Mouse (Mus musculus) neural tube, embryonic 15.5 days (tissue): Measurements from ENCODE around the gene Igf2bp1. TPM values are rescaled to one million over a fixed set of nuclear protein-coding genes. Genes with fewer than 3 reads are reported as not detected.

ENCODE experiments used
- ATAC-seq: fragments of 200-750 bp; cut with Nextera tagmentation; 2 replicates; pipeline ENCODE4 v1.8.0; 2017; ENCODE audit warnings: mild to moderate bottlenecking, moderate TSS enrichment, moderate library complexity; ENCODE audit not compliant: low FRiP score
- H3K27ac ChIP-seq: fragments of 300-500 bp; sonication (generic); replicated peaks from 2 replicates; pipeline ENCODE4 v1.5.1; 2015; ENCODE audit warnings: mild to moderate bottlenecking, inconsistent platforms
- H3K27me3 ChIP-seq: fragments of 300-500 bp; sonication (generic); replicated peaks from 2 replicates; pipeline ENCODE4 v1.6.1; 2015; ENCODE audit warnings: inconsistent platforms
- H3K36me3 ChIP-seq: fragments of 300-500 bp; sonication (generic); 2 replicates; pipeline ENCODE4 v1.6.1; 2015; ENCODE audit warnings: inconsistent platforms
- H3K4me1 ChIP-seq: fragments of 300-500 bp; sonication (generic); 2 replicates; pipeline ENCODE4 v1.6.1; 2015; ENCODE audit warnings: inconsistent platforms
- H3K4me2 ChIP-seq: fragments of 300-500 bp; sonication (generic); 2 replicates; pipeline ENCODE4 v1.6.1; 2015; ENCODE audit warnings: inconsistent platforms, mild to moderate bottlenecking, moderate library complexity
- H3K4me3 ChIP-seq: fragments of 300-500 bp; sonication (generic); replicated peaks from 2 replicates; pipeline ENCODE4 v1.5.1; 2015; ENCODE audit warnings: mild to moderate bottlenecking, inconsistent platforms
- H3K9ac ChIP-seq: fragments of 300-500 bp; sonication (generic); replicated peaks from 2 replicates; pipeline ENCODE4 v1.6.1; 2015; ENCODE audit warnings: mild to moderate bottlenecking, inconsistent platforms
- H3K9me3 ChIP-seq: fragments of 300-500 bp; sonication (generic); replicated peaks from 2 replicates; pipeline ENCODE4 v1.6.1; 2016; ENCODE audit warnings: inconsistent platforms
- WGBS: fragments of 180-500 bp; shearing (Covaris S2); methylation state at CpG from one replicate; pipeline ENCODE4 v1.1.7; 2015; ENCODE audit warnings: mixed read lengths; 5-methylcytosine and 5-hydroxymethylcytosine counted together
- polyA plus RNA-seq: library from polyadenylated mRNA; unstranded; fragments of >200 nt; fragmentation: Nextera tagmentation; extraction: Ambion mirVana; gene quantifications from 2 replicates; pipeline ENCODE4 v1.2.1, GENCODE M21; 2015

The Igf2bp1 gene
- polyA plus RNA-seq, 1 experiment from 2014 or later: 6.7 TPM

DNA sequence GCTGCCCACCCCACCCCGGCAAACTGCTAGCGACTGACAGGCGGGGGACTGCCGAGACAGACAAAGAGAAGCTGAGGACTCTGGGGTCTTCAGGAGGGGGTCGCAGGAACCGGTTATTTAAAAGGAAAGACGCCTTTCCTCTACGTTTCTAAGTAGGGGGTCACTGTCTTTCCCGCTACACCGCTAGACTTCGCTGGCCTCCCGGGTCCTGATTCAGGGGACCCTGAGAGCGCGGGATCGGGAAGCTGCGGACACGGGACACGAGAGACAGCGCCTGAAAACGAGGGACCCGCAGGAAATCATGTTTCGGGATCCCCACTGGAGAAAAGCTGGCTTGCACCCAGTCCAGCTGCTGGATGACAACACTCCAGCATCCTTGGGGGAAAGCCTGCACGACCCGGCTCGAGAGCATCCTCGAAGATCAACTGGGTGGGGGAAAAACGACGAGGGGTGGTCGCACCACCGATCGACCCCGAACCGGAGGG lies 669 bp upstream of the Igf2bp1 start:
- Histone ChIP-seq H3K9me3 (no peaks in the 10 kb centered on the region), H3K4me1 (peaks cover 54% of the 10 kb centered on the region), H3K27ac (peak overlapping the region; percentile 82), H3K27me3 (peaks cover 3% of the 10 kb centered on the region; the same call in 1 of the 2 replicates), H3K9ac (peak overlapping the region; percentile 63), H3K4me2 (peak overlapping the region; percentile 92), H3K4me3 (peak overlapping the region; percentile 55), H3K36me3 (no peaks in the 10 kb centered on the region)
- WGBS: under 1% methylated on average over 33 of the region's 33 CpGs
- peak; percentile 43; the same call in 1 of the 2 replicates for ATAC-seq

DNA sequence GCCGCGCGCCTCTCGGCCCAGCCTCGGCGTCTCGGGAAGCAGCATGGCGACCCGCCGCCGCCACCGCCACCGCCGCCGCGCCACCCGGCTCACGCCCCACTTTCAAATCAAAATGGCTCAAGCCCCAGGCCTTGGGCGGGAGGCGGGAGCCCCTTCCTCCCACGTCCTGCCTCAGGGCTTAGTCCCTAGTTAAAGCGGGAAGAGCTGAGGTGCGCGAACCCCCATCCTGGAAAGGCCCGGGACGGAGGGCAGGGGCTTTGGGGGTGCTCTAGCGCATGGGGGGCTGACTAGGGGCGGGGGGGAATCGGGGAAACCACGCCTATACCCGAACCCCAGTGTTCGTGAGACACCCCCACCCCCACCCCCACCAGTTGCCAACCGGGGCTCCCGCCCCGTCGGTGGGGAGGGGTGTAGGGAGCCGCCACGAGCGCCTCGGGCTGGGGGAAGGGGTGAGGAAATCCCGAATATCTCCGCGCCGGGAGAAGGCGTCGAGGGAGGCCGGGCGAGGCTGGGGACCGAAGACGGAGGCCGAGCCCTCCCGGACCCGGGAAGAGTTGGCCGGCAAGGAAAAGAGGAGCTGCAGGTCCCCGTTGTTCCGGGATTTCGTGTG lies 842 bp downstream of the Igf2bp1 start:
- Histone ChIP-seq H3K27me3 (no peaks in the 10 kb centered on the region), H3K4me2 (peak overlapping the region; percentile 92), H3K9me3 (no peaks in the 10 kb centered on the region), H3K9ac (peak overlapping the region; percentile 67), H3K27ac (peak overlapping the region; percentile 82), H3K4me3 (peak overlapping the region; percentile 55), H3K36me3 (no peaks in the 10 kb centered on the region), H3K4me1 (peaks cover 55% of the 10 kb centered on the region)
- peak; percentile 19; the same call in 1 of the 2 replicates for ATAC-seq
- WGBS: under 1% methylated on average over 30 of the region's 57 CpGs

DNA sequence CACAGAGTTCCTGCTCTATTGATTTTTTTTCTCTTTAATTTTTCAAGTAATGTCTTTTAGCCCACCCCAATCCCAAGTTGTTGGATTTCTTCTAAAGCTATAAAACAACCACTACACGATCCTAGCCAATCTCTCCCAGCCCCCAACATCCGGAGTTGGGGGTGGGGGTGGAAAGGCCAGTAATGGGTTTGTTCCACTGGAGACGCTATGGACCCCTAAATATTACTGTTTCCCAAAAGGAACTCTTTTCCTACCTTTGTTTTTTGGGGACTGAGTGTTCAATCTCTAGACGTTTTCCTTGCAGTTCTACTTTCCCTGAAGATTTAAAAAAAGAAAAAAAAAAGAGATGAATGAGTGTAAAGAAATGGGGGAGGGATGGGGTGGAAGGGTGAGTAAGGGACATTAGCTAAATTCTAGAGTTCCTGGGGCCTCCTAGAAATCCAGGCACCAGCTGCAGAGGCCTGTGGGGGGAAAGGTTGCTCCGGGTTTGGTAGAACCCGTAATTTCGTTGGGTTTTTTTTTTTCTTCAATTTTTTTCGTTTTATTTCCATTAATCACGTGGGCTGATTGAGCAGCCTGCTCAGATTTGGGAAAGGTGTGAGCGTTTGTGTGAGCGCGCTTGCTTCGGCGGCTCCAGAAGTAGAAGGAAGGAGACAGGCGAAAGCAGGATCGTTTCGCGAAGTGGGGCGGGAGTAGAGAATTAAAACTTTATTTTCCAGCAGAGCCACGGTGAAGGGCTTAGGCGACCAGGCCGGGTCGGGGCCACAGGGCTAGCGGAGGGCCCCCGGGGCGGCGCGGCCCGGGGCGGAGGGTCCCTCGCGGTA lies 1.6 kb downstream of the Igf2bp1 start:
- ATAC-seq: no peak
- H3K4me1 ChIP-seq: peaks cover 55% of the 10 kb centered on the region
- peak overlapping the region; percentile 67 for H3K9ac ChIP-seq
- peak overlapping the region; percentile 55 for H3K4me3 ChIP-seq
- H3K27ac ChIP-seq: peak overlapping the region; percentile 82
- H3K27me3 ChIP-seq: no peaks in the 10 kb centered on the region
- H3K4me2 ChIP-seq: peak overlapping the region; percentile 92
- no peaks in the 10 kb centered on the region for H3K36me3 ChIP-seq
- H3K9me3 ChIP-seq: no peaks in the 10 kb centered on the region
- WGBS: under 1% methylated on average over 29 of the region's 32 CpGs

DNA sequence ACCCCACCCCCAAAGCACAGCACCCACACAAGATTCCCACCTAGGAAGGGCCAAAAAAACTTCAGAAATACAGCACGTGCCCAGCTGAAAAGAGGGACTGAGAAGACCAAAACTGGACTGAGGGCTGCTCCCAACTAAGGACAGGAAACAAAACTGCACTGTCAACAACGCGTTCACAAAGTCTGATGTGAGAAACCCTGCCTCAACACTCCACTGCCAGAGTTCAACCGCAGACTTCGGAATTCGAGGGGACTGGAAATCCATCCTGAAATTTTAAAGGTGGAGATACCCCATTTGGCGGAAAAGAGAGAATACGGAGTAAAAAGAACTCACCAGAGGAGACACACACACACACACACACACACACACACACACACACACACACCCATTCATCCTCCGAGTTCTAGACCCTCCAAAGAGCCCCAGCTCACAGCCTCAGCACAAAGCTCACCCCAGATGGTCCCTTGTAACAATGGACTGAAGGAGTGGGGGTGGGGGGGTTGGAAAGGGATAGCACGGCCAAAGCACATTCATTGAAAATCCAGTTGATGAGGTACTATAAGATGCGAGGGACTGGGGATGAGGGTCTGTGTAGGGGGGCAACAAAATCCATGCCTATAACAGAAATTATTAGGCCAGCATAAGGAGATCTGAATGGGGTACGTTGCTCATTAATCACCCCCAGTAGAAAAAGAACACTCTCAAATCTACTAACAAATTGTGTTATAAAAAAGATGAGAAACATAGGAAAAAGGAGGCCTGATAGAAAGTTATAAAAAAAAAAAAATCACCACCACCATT lies 2.4 kb downstream of the Igf2bp1 start:
- peak overlapping the region; percentile 19 for H3K4me3 ChIP-seq
- peaks cover 55% of the 10 kb centered on the region for H3K4me1 ChIP-seq
- 3% methylated on average over 12 of the region's 12 CpGs for WGBS
- H3K9me3 ChIP-seq: no peaks in the 10 kb centered on the region
- H3K36me3 ChIP-seq: no peaks in the 10 kb centered on the region
- H3K9ac ChIP-seq: no peak overlapping the region
- H3K4me2 ChIP-seq: peak overlapping the region; percentile 92
- H3K27ac ChIP-seq: no peak overlapping the region
- no peaks in the 10 kb centered on the region for H3K27me3 ChIP-seq
- no peak for ATAC-seq

DNA sequence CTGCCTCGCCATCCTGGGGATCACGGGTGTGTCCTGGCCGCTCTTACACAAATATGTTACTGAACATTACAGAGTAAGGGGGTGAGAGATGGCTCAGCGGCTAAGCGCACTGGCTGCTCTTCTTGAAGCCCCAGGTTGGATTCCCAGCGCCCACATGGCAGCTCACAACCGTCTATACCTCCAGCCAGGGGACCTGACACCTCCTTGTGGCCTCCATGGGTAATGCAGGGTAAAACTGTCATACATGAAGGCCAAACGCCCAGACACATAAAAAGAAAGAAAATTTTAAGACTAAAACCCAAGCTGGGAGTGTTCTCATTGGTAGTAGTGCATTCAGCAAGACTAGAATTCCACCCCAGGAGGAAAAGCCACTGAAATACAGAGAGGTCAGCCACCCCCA lies 11.6 kb downstream of the Igf2bp1 start:
- Histone ChIP-seq H3K4me3 (no peak overlapping the region), H3K4me2 (no peak overlapping the region), H3K36me3 (no peaks in the 10 kb centered on the region), H3K9me3 (no peaks in the 10 kb centered on the region), H3K4me1 (peaks cover 25% of the 10 kb centered on the region), H3K27ac (no peak overlapping the region), H3K9ac (no peak overlapping the region), H3K27me3 (no peaks in the 10 kb centered on the region)
- ATAC-seq: no peak
- 96% methylated on average over 8 of the region's 8 CpGs for WGBS

DNA sequence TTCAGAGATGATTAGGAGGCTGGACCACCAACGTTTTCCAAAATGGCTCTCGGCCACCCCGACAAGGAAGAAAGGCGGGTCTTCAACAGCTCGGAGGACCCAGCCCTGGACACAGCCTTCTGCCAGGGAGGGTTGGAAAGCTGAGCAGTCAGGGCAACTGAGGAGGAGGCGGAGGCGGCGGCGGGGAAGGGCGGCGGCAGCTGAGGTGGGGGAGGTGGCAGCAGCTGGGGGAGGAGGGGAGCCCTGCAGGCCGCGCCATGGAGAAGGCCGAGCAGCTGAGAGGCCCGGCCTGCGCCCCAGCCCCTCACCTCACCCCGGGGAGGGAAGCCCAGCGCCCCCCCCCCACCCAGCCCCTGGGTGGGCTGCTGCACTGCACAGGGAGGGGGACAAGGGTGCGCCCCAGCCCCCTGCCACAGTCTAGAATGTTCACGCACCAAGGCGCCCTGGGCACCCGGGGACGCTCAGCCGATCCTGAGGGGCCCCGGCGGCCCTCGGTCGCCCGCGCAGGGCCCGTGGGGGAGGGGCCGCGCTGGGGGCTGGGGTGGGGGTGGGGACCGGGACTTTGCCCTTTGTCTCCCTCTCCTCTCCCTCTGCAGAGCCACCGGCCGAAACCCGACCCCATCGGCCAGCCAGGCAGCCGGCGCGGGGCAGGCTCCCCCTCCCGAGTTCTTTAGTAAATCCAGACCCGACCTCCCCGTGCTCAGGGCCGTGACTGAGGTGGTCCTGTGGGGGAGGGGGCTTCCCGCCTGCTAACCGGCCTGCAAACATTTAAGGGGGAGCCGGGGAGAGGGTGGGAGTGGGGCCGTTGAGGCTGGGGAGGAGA lies 14.6 kb downstream of the Igf2bp1 start:
- H3K27ac ChIP-seq: peak overlapping the region; percentile 71
- WGBS: 5% methylated on average over 36 of the region's 49 CpGs
- peak; percentile 68 for ATAC-seq
- H3K36me3 ChIP-seq: no peaks in the 10 kb centered on the region
- H3K9me3 ChIP-seq: no peaks in the 10 kb centered on the region
- peak overlapping the region; percentile 54 for H3K4me3 ChIP-seq
- peaks cover 37% of the 10 kb centered on the region for H3K4me1 ChIP-seq
- peak overlapping the region; percentile 92 for H3K4me2 ChIP-seq
- peak overlapping the region; percentile 76 for H3K9ac ChIP-seq
- H3K27me3 ChIP-seq: no peaks in the 10 kb centered on the region

DNA sequence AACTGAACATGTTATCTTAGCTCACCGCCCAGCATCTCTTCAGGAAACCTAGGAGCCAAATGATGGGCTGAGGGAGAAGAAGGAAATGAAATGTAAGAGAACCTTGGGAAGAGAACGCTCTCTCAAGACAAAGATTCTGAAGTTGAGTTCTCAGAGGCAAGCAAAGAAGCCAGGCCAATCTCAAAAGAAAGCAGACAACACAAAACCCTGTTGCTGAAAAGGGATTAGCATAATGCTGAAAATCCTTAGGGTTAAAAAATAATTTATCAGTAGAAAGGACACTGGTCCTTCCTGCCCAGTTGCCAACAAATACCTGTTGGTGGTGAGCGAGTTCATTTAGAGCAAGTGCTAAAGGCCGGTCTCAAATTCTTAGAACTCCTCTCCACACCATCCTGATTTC lies 15.3 kb downstream of the Igf2bp1 start:
- no peak for ATAC-seq
- Histone ChIP-seq H3K9ac (peak overlapping the region; percentile 76), H3K36me3 (no peaks in the 10 kb centered on the region), H3K27me3 (no peaks in the 10 kb centered on the region), H3K4me3 (peak overlapping the region; percentile 54), H3K4me2 (peak overlapping the region; percentile 92), H3K9me3 (no peaks in the 10 kb centered on the region), H3K27ac (peak overlapping the region; percentile 71), H3K4me1 (peaks cover 37% of the 10 kb centered on the region)
- WGBS: 51% methylated on average over 4 of the region's 4 CpGs

DNA sequence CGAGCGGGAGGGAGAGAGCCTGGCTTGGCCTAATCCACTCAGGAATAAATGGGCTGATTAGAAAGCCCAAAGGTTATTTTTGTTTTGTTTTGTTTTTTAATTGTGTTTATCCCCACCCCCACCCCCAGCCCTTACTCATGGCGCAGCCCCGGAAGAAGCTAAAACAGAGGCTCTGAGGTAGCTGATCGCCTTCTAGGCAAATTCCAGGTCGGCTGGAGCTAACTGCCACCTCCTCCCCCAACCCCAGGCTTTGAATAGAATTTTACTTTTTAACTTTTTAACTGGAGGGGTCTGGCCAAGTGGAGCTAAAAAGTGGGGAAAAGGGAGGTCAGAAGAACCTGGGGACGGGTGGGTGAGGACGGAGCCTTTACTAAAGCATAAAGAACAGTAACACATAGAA lies 15.9 kb downstream of the Igf2bp1 start:
- ATAC-seq: no peak
- no peak overlapping the region for H3K9ac ChIP-seq
- peak overlapping the region; percentile 92; the same call in 1 of the 2 replicates for H3K4me2 ChIP-seq
- 0 out of 2 replicates have a peak overlapping the region, but pooled peaks have one; percentile 11 for H3K27ac ChIP-seq
- no peaks in the 10 kb centered on the region for H3K27me3 ChIP-seq
- H3K4me1 ChIP-seq: peaks cover 37% of the 10 kb centered on the region
- no peaks in the 10 kb centered on the region for H3K9me3 ChIP-seq
- no peaks in the 10 kb centered on the region for H3K36me3 ChIP-seq
- H3K4me3 ChIP-seq: no peak overlapping the region
- WGBS: 54% methylated on average over 8 of the region's 8 CpGs

DNA sequence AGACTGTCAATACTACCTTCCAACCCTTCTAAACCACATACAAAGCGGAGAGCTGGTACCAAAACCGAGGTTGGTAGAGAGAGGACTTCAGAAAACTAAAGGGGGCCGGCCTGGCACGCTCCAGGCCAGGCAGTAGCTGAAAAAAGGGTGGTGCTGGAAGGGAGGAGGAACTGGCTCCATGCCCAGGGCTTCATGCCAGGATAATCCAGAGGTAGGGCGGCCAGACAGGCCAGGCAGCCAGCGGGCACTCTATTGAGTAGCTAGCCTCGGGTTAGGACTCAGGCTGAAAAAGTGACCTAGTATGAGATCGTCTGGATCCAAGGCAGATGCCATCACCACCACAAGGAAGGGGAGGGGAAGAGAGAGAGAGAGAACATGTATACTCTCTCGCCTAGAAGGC lies 17.2 kb downstream of the Igf2bp1 start:
- H3K4me2 ChIP-seq: peak overlapping the region; percentile 15; the same call in 1 of the 2 replicates
- WGBS: 43% methylated on average over 9 of the region's 9 CpGs
- H3K9me3 ChIP-seq: no peaks in the 10 kb centered on the region
- H3K4me1 ChIP-seq: peaks cover 37% of the 10 kb centered on the region
- peak overlapping the region; percentile 19; the same call in 1 of the 2 replicates for H3K27ac ChIP-seq
- 0 out of 2 replicates have a peak, but pooled peaks have one; percentile 19 for ATAC-seq
- no peak overlapping the region for H3K4me3 ChIP-seq
- H3K9ac ChIP-seq: no peak overlapping the region
- no peaks in the 10 kb centered on the region for H3K27me3 ChIP-seq
- no peaks in the 10 kb centered on the region for H3K36me3 ChIP-seq

DNA sequence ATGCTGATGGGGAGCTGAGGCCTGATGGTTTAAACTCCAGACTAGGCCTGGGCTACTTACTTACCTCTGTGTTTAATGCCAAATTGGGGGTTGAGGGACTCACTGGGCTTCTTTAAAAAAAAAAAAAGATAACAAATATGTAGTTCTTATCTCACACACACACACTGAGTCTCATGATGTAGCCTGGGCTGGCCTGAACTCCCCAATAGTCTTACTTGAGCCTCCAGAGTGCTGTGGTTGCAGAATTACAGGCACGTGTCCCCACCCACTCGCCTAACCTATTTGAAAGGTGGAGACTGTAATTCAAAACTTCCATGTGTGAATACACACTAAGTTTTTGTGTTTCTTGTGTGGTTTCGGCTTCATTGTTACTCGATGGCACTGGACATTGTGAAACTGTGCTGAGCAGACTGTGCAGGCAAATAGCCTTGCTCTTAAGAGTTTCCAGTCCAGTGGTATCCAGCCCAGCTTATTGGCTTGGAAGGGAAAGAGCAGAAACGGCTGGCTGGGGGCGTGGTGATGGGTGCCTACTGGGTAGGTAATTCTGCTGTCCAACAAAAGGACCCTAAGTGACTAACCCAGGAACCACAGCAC lies 17.8 kb downstream of the Igf2bp1 start:
- H3K9me3 ChIP-seq: no peaks in the 10 kb centered on the region
- peak overlapping the region; percentile 15; the same call in 1 of the 2 replicates for H3K4me2 ChIP-seq
- no peak overlapping the region for H3K9ac ChIP-seq
- no peaks in the 10 kb centered on the region for H3K27me3 ChIP-seq
- 76% methylated on average over 6 of the region's 6 CpGs for WGBS
- H3K4me3 ChIP-seq: no peak overlapping the region
- H3K27ac ChIP-seq: 0 out of 2 replicates have a peak overlapping the region, but pooled peaks have one; percentile 19
- no peaks in the 10 kb centered on the region for H3K36me3 ChIP-seq
- peaks cover 37% of the 10 kb centered on the region for H3K4me1 ChIP-seq
- no peak for ATAC-seq
